Mouse (Mus musculus) bone marrow, adult 2 months (tissue): Measurements from ENCODE around the gene 2700097O09Rik. TPM values are rescaled to one million over a fixed set of nuclear protein-coding genes. Genes with fewer than 3 reads are reported as not detected.

Experiments
- H3K27ac ChIP-seq: fragments of 200-500 bp; 2 replicates; pipeline ENCODE4 v1.5.1; 2012; ENCODE audit warnings: low read depth, mild to moderate bottlenecking, control low read depth, inconsistent platforms, low read length; ENCODE audit not compliant: control insufficient read depth, poor library complexity, insufficient read depth
- H3K4me1 ChIP-seq: fragments of 200-500 bp; 2 replicates; pipeline ENCODE4 v1.6.1; 2011; ENCODE audit warnings: low read length; ENCODE audit not compliant: control insufficient read depth, insufficient read depth
- H3K4me3 ChIP-seq: fragments of 200-500 bp; replicated peaks from 2 replicates; pipeline ENCODE3; 2011; ENCODE audit warnings: mild to moderate bottlenecking, low read depth, low read length, control low read depth; ENCODE audit not compliant: control insufficient read depth
- CTCF ChIP-seq: fragments of 200-500 bp; IDR thresholded peaks from 2 replicates; pipeline ENCODE4 v1.5.1; 2011; ENCODE audit warnings: low read length, control low read depth; ENCODE audit not compliant: control insufficient read depth, insufficient read depth
- POLR2A ChIP-seq: fragments of 200-500 bp; IDR thresholded peaks from 2 replicates; pipeline ENCODE4 v1.6.1; 2011; ENCODE audit warnings: low read depth, mild to moderate bottlenecking, control low read depth, low read length, borderline replicate concordance; ENCODE audit not compliant: control insufficient read depth
- WGBS: fragments of 180-500 bp; shearing (Covaris S2); methylation state at CpG from one replicate; pipeline ENCODE4 v1.1.7; 2018; 5-methylcytosine and 5-hydroxymethylcytosine counted together
- polyA plus RNA-seq: library from polyadenylated mRNA; stranded (reverse); fragments of >200 nt; gene quantifications from 2 replicates; pipeline ENCODE4 v1.2.4, GENCODE M21; 2011; ENCODE audit warnings: low replicate concordance; ENCODE audit not compliant: missing spikeins, insufficient read depth, insufficient read length

2700097O09Rik gene
- polyA plus RNA-seq, 1 experiment = 23.2 TPM

- no peak for TF ChIP-seq POLR2A
- no peak for TF ChIP-seq CTCF
- 63% methylated on average over 8 of the region's 8 CpGs for WGBS
- Histone ChIP-seq H3K4me1 (no peaks in the 10 kb centered on the region; the same call in 1 of the 2 replicates), H3K27ac (peak overlapping the region; percentile 61), H3K4me3 (no peak overlapping the region)
Observed at GRCm38 (mm10) chr12:55051210-55052173, 28.4 kb downstream of the 2700097O09Rik start.

- no peak overlapping the region for H3K4me3 ChIP-seq
- no peaks in the 10 kb centered on the region; the same call in 1 of the 2 replicates for H3K4me1 ChIP-seq
- H3K27ac ChIP-seq = no peak overlapping the region
- 55% methylated on average over 8 of the region's 8 CpGs for WGBS
- TF ChIP-seq CTCF = no peak
- TF ChIP-seq POLR2A = no peak
Observed at GRCm38 (mm10) chr12:55049731-55050353, 30.1 kb downstream of the 2700097O09Rik start.

GRCm38 (mm10) chr12:55041011-55041410 lies 38.9 kb downstream of the 2700097O09Rik start:
- TF ChIP-seq POLR2A (no peak), CTCF (no peak)
- 56% methylated on average over 15 of the region's 15 CpGs for WGBS

GRCm38 (mm10) chr12:55027088-55027487 lies 52.8 kb downstream of the 2700097O09Rik start:
- no peak overlapping the region for H3K27ac ChIP-seq
- no peak overlapping the region for H3K4me3 ChIP-seq
- 7% methylated on average over 3 of the region's 3 CpGs for WGBS
- no peaks in the 10 kb centered on the region; the same call in 1 of the 2 replicates for H3K4me1 ChIP-seq
- TF ChIP-seq POLR2A (no peak), CTCF (no peak)

More at GRCm38 (mm10) chr12:55041011-55041410, 38.9 kb downstream of the 2700097O09Rik start:
- Histone ChIP-seq H3K4me1 (no peaks in the 10 kb centered on the region), H3K27ac (no peak overlapping the region), H3K4me3 (no peak overlapping the region)

GRCm38 (mm10) chr12:55023284-55023683 lies 56.6 kb downstream of the 2700097O09Rik start:
- no peak overlapping the region for H3K27ac ChIP-seq
- 85% methylated on average over 2 of the region's 2 CpGs for WGBS
- no peak overlapping the region for H3K4me3 ChIP-seq
- H3K4me1 ChIP-seq = peaks cover 3% of the 10 kb centered on the region
- TF ChIP-seq POLR2A (no peak), CTCF (no peak)

- Histone ChIP-seq H3K4me1 (peaks cover 6% of the 10 kb centered on the region), H3K27ac (peak overlapping the region; percentile 83), H3K4me3 (peak overlapping the region; percentile 61)
- TF ChIP-seq CTCF (no peak), POLR2A (no peak)
- 16% methylated on average over 7 of the region's 7 CpGs for WGBS
Observed at GRCm38 (mm10) chr12:55019421-55019877, 60.5 kb downstream of the 2700097O09Rik start.

GRCm38 (mm10) chr12:55017119-55017721 lies 62.7 kb downstream of the 2700097O09Rik start:
- Histone ChIP-seq H3K27ac (peak overlapping the region; percentile 56; the same call in 1 of the 2 replicates), H3K4me3 (no peak overlapping the region), H3K4me1 (peaks cover 6% of the 10 kb centered on the region)
- 47% methylated on average over 9 of the region's 9 CpGs for WGBS
- TF ChIP-seq POLR2A (no peak), CTCF (no peak)
